Mouse (Mus musculus) forebrain, embryonic 10.5 days (tissue): ENCODE measurements at regions not wholly inside any gene's neighbourhood (a gene's known extent, or its start where the extent isn't known, plus 50 kb on each side); places are given as distances from the start of the nearest gene placed in this dataset.
"Not testable (repeated sequence)": the region's sequence is repeated elsewhere in the genome, so short reads cannot be mapped to it uniquely, and the experiment has no call there.

Experiments
- DNase-seq: peaks from one replicate; pipeline ENCODE4 v3.0.0-alpha.2; 2017; ENCODE audit warnings: low spot score; ENCODE audit errors: extremely low spot score
- H3K27ac ChIP-seq: fragments of 300-500 bp; sonication (generic); 2 replicates; pipeline ENCODE4 v1.5.1; 2016; ENCODE audit warnings: mild to moderate bottlenecking
- H3K27me3 ChIP-seq: fragments of 300-500 bp; sonication (generic); 2 replicates; pipeline ENCODE4 v1.6.1; 2016; ENCODE audit warnings: mild to moderate bottlenecking; ENCODE audit not compliant: poor library complexity, severe bottlenecking
- H3K36me3 ChIP-seq: fragments of 300-500 bp; sonication (generic); replicated peaks from 2 replicates; pipeline ENCODE4 v1.6.1; 2016; ENCODE audit warnings: mild to moderate bottlenecking, moderate library complexity
- H3K4me1 ChIP-seq: fragments of 300-500 bp; sonication (generic); 2 replicates; pipeline ENCODE4 v1.6.1; 2016
- H3K4me3 ChIP-seq: fragments of 300-500 bp; sonication (generic); 2 replicates; pipeline ENCODE4 v1.5.1; 2016; ENCODE audit warnings: mild to moderate bottlenecking, moderate library complexity
- H3K9me3 ChIP-seq: fragments of 300-500 bp; sonication (generic); 2 replicates; pipeline ENCODE4 v1.6.1; 2016; ENCODE audit warnings: mild to moderate bottlenecking, moderate library complexity
- WGBS: fragments of 180-500 bp; shearing (Covaris S2); methylation state at CpG from one replicate; pipeline ENCODE4 v1.1.7; 2016; 5-methylcytosine and 5-hydroxymethylcytosine counted together

DNA sequence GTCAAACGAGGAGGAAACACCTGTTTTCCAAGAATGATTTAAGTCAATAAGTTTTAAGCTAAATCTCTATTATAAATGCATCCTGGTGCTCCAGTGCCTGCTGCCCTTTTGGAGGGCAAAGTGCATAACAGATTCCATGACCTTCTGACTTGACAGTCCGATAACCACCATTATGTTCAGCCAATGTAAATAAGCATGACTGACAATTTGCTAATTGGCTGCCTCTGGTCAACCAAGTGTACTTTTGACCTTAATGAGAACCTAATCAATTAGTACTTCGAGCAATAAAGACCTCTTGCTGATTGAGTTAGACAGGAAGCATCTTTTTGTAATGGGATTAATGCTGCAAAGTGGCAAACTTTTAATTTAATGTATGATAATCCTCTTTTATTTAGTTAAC, 183.3 kb upstream of the Zfp770 start:
- Histone ChIP-seq H3K9me3 (no peaks in the 10 kb centered on the region), H3K4me1 (0 out of 2 replicates have a peak, but pooled peaks cover 8% of the 10 kb centered on the region), H3K27ac (no peak overlapping the region), H3K4me3 (no peak overlapping the region), H3K36me3 (no peaks in the 10 kb centered on the region), H3K27me3 (peaks cover 89% of the 10 kb centered on the region)
- 14% methylated on average over 3 of the region's 3 CpGs for WGBS
- no peak for DNase-seq

DNA sequence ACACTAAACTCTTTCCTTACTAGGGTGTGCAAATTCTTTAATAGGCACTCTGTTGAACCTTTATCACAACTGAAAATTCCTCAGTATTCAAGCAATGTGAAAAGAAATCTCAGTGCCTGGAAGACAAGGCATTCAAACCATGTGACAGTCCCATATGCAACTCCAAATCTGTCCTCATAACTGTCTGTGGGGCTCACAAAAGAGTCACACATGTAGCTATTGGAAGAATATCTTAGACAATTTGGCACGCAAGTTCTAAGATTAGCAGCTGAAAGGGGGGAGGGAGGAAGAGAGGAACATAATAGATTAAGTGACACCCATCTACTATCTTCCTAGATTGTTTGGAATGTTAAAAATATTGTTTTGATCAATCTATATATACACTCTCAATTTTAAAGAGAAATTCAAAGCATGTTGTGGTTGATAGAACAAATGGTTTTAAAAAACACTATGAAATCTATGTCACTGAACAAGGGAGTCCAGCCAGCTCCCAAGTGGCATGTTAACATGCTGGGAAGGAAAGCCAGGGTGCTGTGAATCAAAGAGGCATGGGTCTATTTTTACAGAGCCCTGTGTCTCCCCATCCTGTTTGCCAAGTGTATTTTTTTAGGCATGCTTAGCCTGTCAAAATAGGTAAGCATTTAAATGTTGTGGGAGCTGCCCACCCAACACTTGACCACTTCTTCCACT, 177.7 kb upstream of the Zfp770 start:
- Histone ChIP-seq H3K36me3 (no peaks in the 10 kb centered on the region), H3K4me3 (no peak overlapping the region), H3K4me1 (no peaks in the 10 kb centered on the region), H3K27ac (no peak overlapping the region), H3K9me3 (no peaks in the 10 kb centered on the region), H3K27me3 (peaks cover 62% of the 10 kb centered on the region)
- DNase-seq = no peak
- WGBS = 100% methylated on average over 1 of the region's 1 CpGs

DNA sequence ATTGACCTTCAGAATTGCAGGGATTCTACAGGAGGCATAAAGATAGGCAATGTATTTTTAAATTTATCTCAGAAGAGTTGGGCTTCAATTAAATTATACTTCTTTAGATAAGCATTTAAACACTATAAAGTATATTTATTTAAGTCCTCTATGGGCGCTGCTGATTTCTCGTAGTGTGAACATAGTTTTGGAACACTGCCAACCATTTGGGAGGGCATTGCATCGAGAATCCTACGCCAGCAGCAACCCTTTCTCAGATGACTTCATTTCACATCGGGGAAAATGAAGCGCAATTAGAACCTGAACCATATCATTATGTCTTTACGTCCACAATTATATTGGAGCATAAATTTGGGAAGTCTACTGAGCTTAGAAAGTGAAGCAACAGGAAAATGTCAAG, 172.2 kb upstream of the Zfp770 start:
- WGBS = 89% methylated on average over 7 of the region's 7 CpGs
- DNase-seq = no peak
- Histone ChIP-seq H3K27me3 (peaks cover 15% of the 10 kb centered on the region), H3K36me3 (no peaks in the 10 kb centered on the region), H3K4me1 (no peaks in the 10 kb centered on the region), H3K9me3 (no peaks in the 10 kb centered on the region), H3K27ac (no peak overlapping the region), H3K4me3 (no peak overlapping the region)

- H3K36me3 ChIP-seq, DNase-seq, H3K4me3 ChIP-seq, H3K9me3 ChIP-seq, H3K27ac ChIP-seq, H3K27me3 ChIP-seq, H3K4me1 ChIP-seq: not testable (repeated sequence)
- WGBS = 88% methylated on average over 11 of the region's 11 CpGs
Measured at GRCm38 (mm10) chr2:114353876-114354275, 152.6 kb upstream of the Zfp770 start.

DNA sequence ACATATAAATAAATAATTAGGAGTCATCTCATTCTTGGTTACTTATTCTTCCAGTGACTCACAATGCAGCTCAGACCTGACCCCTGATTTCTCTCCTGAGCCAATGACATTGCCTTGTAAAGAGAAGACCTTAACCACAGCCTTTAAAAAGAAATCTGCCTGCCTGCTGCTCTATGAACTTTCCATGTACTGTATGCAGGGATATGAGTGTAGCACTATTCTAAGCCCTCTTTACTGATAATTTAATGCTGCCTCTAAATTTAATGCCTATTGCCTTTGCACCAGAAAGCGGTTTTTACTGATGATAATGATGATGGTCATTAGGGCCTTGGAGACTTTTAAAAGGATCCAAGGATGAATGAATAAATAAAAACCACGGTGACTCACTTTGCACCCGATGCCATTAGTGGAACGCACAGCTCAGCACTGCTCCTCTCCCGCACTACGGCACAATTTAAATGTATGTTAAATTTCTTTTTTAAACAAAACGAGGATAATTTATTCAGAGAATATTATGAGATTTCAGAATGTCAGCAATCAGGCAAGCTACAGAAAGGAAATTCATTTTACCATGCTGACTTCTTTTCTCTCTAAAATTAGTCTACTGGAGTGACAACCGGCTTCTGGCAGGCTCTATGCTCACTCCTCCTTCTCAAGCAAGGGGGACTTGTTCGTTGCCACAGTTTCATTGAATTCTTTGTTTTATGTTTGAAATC, 139.5 kb upstream of the Zfp770 start:
- H3K4me1 ChIP-seq = peaks cover 9% of the 10 kb centered on the region
- no peaks in the 10 kb centered on the region for H3K9me3 ChIP-seq
- H3K4me3 ChIP-seq = no peak overlapping the region
- no peaks in the 10 kb centered on the region for H3K36me3 ChIP-seq
- WGBS = 91% methylated on average over 9 of the region's 9 CpGs
- no peak for DNase-seq
- no peak overlapping the region for H3K27ac ChIP-seq
- H3K27me3 ChIP-seq = no peaks in the 10 kb centered on the region

GRCm38 (mm10) chr2:114301746-114302145, 100.5 kb upstream of the Zfp770 start:
- no peak for DNase-seq
- 89% methylated on average over 3 of the region's 3 CpGs for WGBS

GRCm38 (mm10) chr2:114295110-114295509, 93.8 kb upstream of the Zfp770 start:
- WGBS = 59% methylated on average over 1 of the region's 1 CpGs
- Histone ChIP-seq H3K4me1 (no peaks in the 10 kb centered on the region), H3K27ac (no peak overlapping the region), H3K9me3 (no peaks in the 10 kb centered on the region), H3K4me3 (no peak overlapping the region), H3K27me3 (no peaks in the 10 kb centered on the region), H3K36me3 (no peaks in the 10 kb centered on the region)
- DNase-seq = no peak

More at GRCm38 (mm10) chr2:114301746-114302145, 100.5 kb upstream of the Zfp770 start:
- Histone ChIP-seq H3K36me3 (no peaks in the 10 kb centered on the region), H3K4me1 (no peaks in the 10 kb centered on the region), H3K27me3 (no peaks in the 10 kb centered on the region), H3K27ac (no peak overlapping the region), H3K4me3 (no peak overlapping the region), H3K9me3 (no peaks in the 10 kb centered on the region)

DNA sequence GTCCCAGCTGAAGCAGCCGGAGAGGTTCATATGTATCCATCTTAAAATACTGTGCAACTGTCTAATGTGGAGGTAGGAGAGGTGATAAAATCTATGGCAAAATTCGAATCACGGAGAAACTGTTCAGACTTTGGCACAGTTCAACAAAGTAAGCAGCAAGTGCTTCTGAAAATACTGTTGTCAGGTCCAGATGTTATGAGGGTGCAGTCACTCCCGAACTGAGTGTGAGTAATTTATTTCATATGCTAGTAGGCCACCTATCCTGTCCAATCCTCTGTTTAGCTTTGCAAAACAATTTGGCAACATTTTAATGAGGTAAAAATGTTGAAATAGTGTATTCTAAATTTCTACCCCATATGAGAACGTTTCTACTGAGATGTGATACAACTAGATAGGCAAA, 90.1 kb upstream of the Zfp770 start:
- Histone ChIP-seq H3K9me3 (no peaks in the 10 kb centered on the region), H3K4me1 (no peaks in the 10 kb centered on the region), H3K4me3 (no peak overlapping the region), H3K27ac (no peak overlapping the region), H3K27me3 (no peaks in the 10 kb centered on the region), H3K36me3 (no peaks in the 10 kb centered on the region)
- DNase-seq = no peak
- WGBS = 90% methylated on average over 5 of the region's 5 CpGs

- Histone ChIP-seq H3K36me3 (no peaks in the 10 kb centered on the region), H3K4me3 (no peak overlapping the region), H3K4me1 (no peaks in the 10 kb centered on the region; the same call in 1 of the 2 replicates), H3K9me3 (no peaks in the 10 kb centered on the region), H3K27ac (no peak overlapping the region), H3K27me3 (no peaks in the 10 kb centered on the region)
- DNase-seq = no peak
Measured at GRCm38 (mm10) chr2:114275536-114275935, 74.3 kb upstream of the Zfp770 start.

DNA sequence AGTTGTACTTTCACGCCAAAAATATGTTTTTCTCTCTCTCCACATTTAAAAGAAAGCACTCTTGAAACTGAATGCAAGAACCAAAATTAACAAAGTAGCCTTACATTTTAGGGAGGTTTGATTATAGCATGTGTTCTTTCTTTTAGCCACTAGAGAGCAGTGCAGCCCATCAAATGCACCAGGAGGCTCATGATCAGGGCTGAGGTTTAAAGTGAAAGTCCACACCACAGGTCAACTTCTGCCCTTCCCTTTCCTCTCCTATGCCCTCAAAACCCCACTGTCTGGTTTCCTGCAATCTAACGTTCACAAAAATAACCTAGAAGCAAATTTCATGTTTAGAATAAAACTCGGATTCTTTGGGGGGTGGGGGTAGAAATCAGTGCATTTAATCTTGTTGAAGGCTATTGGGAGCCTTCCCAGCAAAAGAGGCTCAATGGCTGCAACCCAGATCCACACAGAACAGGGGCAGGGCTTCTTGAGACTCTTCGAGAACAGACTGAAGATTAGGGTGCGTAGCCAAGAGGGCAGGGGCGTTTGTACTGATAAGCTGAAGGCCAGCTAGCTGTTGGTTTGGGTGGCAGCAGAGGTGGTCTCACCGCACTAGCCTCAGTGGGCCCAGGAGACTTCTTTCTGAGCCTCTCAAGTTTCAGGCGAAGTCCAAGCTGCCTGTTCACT, 59.3 kb upstream of the Zfp770 start:
- no peak overlapping the region for H3K27ac ChIP-seq
- H3K36me3 ChIP-seq = no peaks in the 10 kb centered on the region
- peaks cover 23% of the 10 kb centered on the region for H3K27me3 ChIP-seq
- H3K4me3 ChIP-seq = no peak overlapping the region
- H3K9me3 ChIP-seq = no peaks in the 10 kb centered on the region
- peaks cover 13% of the 10 kb centered on the region for H3K4me1 ChIP-seq
- WGBS = 53% methylated on average over 8 of the region's 8 CpGs
- DNase-seq = peak; percentile 38

DNA sequence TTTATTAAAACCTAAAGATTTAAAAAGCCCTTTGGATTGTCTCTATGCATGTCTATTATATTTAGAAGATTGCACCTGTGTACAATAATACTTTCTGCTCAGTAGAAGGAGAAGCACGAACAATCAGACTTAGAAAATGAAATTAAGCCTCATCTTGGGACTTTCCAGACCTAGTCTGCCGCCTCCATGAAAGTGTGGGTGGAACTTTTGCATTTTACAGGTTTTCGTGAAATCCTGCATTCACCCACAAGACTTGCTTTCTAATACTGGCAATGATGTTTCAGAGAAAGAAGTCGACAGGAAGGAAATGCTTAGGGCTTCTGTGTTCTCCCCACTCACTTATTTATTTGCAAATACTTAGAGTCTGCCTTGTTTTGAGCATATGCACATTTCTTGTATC, 58.3 kb upstream of the Zfp770 start:
- no peak for DNase-seq
- 91% methylated on average over 4 of the region's 4 CpGs for WGBS
- Histone ChIP-seq H3K9me3 (no peaks in the 10 kb centered on the region), H3K4me3 (no peak overlapping the region), H3K27ac (no peak overlapping the region), H3K4me1 (peaks cover 13% of the 10 kb centered on the region), H3K27me3 (peaks cover 23% of the 10 kb centered on the region), H3K36me3 (no peaks in the 10 kb centered on the region)
